Mouse (Mus musculus) hindbrain, embryonic 11.5 days (tissue): ENCODE results near the gene Dhrs1. TPM values are rescaled to one million over a fixed set of nuclear protein-coding genes. Genes with fewer than 3 reads are reported as not detected.

Experiments
- ATAC-seq: fragments of 200-750 bp; cut with Nextera tagmentation; 2 replicates; pipeline ENCODE4 v1.8.0; 2017; ENCODE audit warnings: mild to moderate bottlenecking, moderate TSS enrichment, moderate library complexity; ENCODE audit not compliant: low FRiP score
- DNase-seq: peaks from one replicate; pipeline ENCODE4 v3.0.0-alpha.2; 2015; ENCODE audit warnings: low spot score
- H3K27ac ChIP-seq: fragments of 300-500 bp; sonication (generic); 2 replicates; pipeline ENCODE4 v1.5.1; 2014; ENCODE audit warnings: mild to moderate bottlenecking, low read depth, low read length
- H3K27me3 ChIP-seq: fragments of 300-500 bp; sonication (generic); 2 replicates; pipeline ENCODE4 v1.6.1; 2014; ENCODE audit warnings: mild to moderate bottlenecking, low read length, moderate library complexity, mixed read lengths; ENCODE audit not compliant: control insufficient read depth, insufficient read depth
- H3K36me3 ChIP-seq: fragments of 300-500 bp; sonication (generic); 2 replicates; pipeline ENCODE4 v1.6.1; 2014; ENCODE audit warnings: mild to moderate bottlenecking, low read length, moderate library complexity, mixed read lengths; ENCODE audit not compliant: control insufficient read depth, insufficient read depth
- H3K4me1 ChIP-seq: fragments of 300-500 bp; sonication (generic); replicated peaks from 2 replicates; pipeline ENCODE4 v1.6.1; 2014; ENCODE audit warnings: low read length, mixed read lengths; ENCODE audit not compliant: control insufficient read depth, insufficient read depth
- H3K4me2 ChIP-seq: fragments of 300-500 bp; sonication (generic); replicated peaks from 2 replicates; pipeline ENCODE4 v1.6.1; 2014; ENCODE audit warnings: mild to moderate bottlenecking, low read depth, low read length
- H3K4me3 ChIP-seq: fragments of 300-500 bp; sonication (generic); 2 replicates; pipeline ENCODE4 v1.5.1; 2014; ENCODE audit warnings: low read depth, low read length
- H3K9ac ChIP-seq: fragments of 300-500 bp; sonication (generic); 2 replicates; pipeline ENCODE4 v1.6.1; 2014; ENCODE audit warnings: low read depth, low read length
- H3K9me3 ChIP-seq: fragments of 300-500 bp; sonication (generic); 2 replicates; pipeline ENCODE4 v1.6.1; 2016; ENCODE audit warnings: low read length; ENCODE audit not compliant: control insufficient read depth
- WGBS: fragments of 180-500 bp; shearing (Covaris S2); extraction: QIAGEN DNeasy Blood & Tissue Kit; methylation state at CpG from one replicate; pipeline ENCODE4 v1.1.7; 2014; 5-methylcytosine and 5-hydroxymethylcytosine counted together
- polyA plus RNA-seq: library from polyadenylated mRNA; unstranded; fragments of >200 nt; fragmentation: Nextera tagmentation; extraction: Ambion mirVana; gene quantifications from 2 replicates; pipeline ENCODE4 v1.2.1, GENCODE M21; 2014

Gene Dhrs1
- polyA plus RNA-seq, 1 experiment from 2014 or later, result 68.6 TPM

GRCm38 (mm10) chr14:55713007-55713728 lies 32.3 kb downstream of the Dhrs1 start:
- Histone ChIP-seq H3K27me3 (peaks cover 8% of the 10 kb centered on the region), H3K27ac (no peak overlapping the region), H3K9ac (no peak overlapping the region), H3K4me3 (no peak overlapping the region), H3K4me1 (no peaks in the 10 kb centered on the region), H3K9me3 (no peaks in the 10 kb centered on the region), H3K4me2 (0 out of 2 replicates have a peak overlapping the region, but pooled peaks have one; percentile 7), H3K36me3 (no peaks in the 10 kb centered on the region)
- DNase-seq, result no peak
- WGBS, result 14% methylated on average over 25 of the region's 25 CpGs
- no peak for ATAC-seq

- H3K9ac ChIP-seq, result no peak overlapping the region
- H3K27me3 ChIP-seq, result peaks cover 8% of the 10 kb centered on the region
- DNase-seq, result no peak
- no peaks in the 10 kb centered on the region for H3K36me3 ChIP-seq
- H3K9me3 ChIP-seq, result no peaks in the 10 kb centered on the region
- WGBS, result 69% methylated on average over 7 of the region's 7 CpGs
- H3K4me3 ChIP-seq, result no peak overlapping the region
- H3K4me2 ChIP-seq, result no peak overlapping the region
- H3K4me1 ChIP-seq, result no peaks in the 10 kb centered on the region
- ATAC-seq, result no peak
- H3K27ac ChIP-seq, result no peak overlapping the region
These were observed 33.7 kb downstream of the Dhrs1 start for GRCm38 (mm10) chr14:55711786-55712185.

GRCm38 (mm10) chr14:55709509-55709908 lies 36.0 kb downstream of the Dhrs1 start:
- no peak for ATAC-seq
- Histone ChIP-seq H3K4me2 (no peak overlapping the region), H3K9ac (no peak overlapping the region), H3K4me3 (no peak overlapping the region), H3K36me3 (no peaks in the 10 kb centered on the region), H3K9me3 (no peaks in the 10 kb centered on the region), H3K4me1 (no peaks in the 10 kb centered on the region), H3K27ac (no peak overlapping the region), H3K27me3 (peaks cover 8% of the 10 kb centered on the region)
- DNase-seq, result no peak
- WGBS, result 87% methylated on average over 4 of the region's 4 CpGs

DNA sequence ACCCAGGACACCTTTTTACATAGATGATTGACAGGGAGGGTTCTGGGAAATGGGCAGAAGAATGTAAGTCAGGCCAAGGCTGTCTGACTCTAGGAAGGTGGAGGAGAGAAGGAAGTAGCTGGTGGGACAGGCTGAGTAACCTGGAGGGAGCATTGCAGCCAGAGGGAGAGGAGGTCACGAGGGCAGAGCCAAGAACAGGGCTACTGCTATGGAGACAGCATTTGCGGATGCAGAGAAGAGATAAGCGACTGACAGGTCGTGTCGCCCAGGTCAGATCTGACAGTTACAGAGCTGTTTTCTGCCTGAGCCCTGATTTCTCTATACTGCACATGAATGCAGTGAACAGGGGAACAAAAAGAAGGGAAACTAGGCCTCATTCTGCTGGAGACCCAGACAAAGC lies 38.1 kb downstream of the Dhrs1 start:
- Histone ChIP-seq H3K4me1 (no peaks in the 10 kb centered on the region), H3K9me3 (no peaks in the 10 kb centered on the region), H3K27ac (no peak overlapping the region), H3K27me3 (peaks cover 2% of the 10 kb centered on the region; the same call in 1 of the 2 replicates), H3K4me2 (no peak overlapping the region), H3K4me3 (no peak overlapping the region), H3K36me3 (no peaks in the 10 kb centered on the region), H3K9ac (no peak overlapping the region)
- DNase-seq, result no peak
- WGBS, result 87% methylated on average over 5 of the region's 5 CpGs
- no peak for ATAC-seq

DNA sequence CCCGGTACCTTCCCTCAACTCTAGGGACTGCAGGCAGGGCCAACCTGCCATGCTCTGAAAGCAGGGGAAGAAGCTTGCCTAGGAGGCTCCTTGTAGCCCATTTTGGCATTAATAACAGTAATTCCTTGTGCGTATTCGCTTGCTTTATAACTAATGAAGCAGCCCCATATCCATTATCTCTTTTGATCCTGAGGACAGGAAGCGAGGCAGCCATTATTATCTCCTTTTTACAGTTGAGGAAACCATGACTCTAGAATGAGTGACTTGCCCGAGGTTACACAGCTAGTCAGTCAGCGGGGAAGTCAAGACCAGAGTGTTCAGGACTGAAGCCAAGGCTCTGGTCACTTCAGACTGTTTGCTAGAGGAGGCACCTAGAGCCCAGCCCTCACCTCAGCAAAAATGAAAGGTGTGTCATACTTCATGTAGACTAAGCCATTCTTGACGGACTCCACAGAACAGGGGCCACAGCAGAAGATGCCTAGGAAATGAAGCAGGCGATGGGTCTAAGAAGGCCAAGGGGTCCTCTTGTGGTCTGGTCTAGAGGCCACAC lies 39.4 kb downstream of the Dhrs1 start:
- peaks cover 2% of the 10 kb centered on the region; the same call in 1 of the 2 replicates for H3K27me3 ChIP-seq
- no peaks in the 10 kb centered on the region for H3K36me3 ChIP-seq
- no peaks in the 10 kb centered on the region for H3K4me1 ChIP-seq
- H3K4me2 ChIP-seq, result no peak overlapping the region
- no peak overlapping the region for H3K9ac ChIP-seq
- H3K4me3 ChIP-seq, result no peak overlapping the region
- 91% methylated on average over 8 of the region's 8 CpGs for WGBS
- H3K9me3 ChIP-seq, result no peaks in the 10 kb centered on the region
- DNase-seq (no peak), ATAC-seq (no peak)
- no peak overlapping the region for H3K27ac ChIP-seq

DNA sequence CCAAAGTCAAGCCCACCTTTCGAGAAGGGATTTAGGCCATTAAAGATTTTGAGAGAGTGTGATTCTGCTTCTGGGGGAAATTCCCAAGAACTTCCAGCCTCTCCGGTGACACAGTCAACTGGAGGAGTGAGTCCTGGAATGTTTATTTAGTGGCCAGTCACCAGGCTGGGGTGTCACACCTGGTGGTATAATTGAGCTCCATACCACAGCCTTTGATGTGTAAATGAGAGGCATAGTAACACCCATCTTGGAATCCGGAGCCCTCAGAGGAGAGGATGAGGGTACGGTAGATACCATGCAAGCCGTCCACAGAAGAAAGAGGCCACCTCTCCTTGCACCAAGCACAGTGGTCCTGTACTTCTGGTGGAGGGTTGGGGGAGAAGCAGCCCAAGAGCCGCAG lies 42.7 kb downstream of the Dhrs1 start:
- ATAC-seq, result no peak
- Histone ChIP-seq H3K4me1 (no peaks in the 10 kb centered on the region), H3K36me3 (no peaks in the 10 kb centered on the region), H3K4me2 (no peak overlapping the region), H3K27ac (no peak overlapping the region), H3K9ac (no peak overlapping the region), H3K27me3 (no peaks in the 10 kb centered on the region), H3K4me3 (no peak overlapping the region), H3K9me3 (no peaks in the 10 kb centered on the region)
- WGBS, result 69% methylated on average over 6 of the region's 6 CpGs
- DNase-seq, result no peak

- H3K9me3 ChIP-seq, result no peaks in the 10 kb centered on the region
- no peaks in the 10 kb centered on the region for H3K27me3 ChIP-seq
- H3K27ac ChIP-seq, result no peak overlapping the region
- 74% methylated on average over 9 of the region's 9 CpGs for WGBS
- no peaks in the 10 kb centered on the region for H3K4me1 ChIP-seq
- H3K36me3 ChIP-seq, result no peaks in the 10 kb centered on the region
- no peak for ATAC-seq
- no peak for DNase-seq
- no peak overlapping the region for H3K4me2 ChIP-seq
- H3K9ac ChIP-seq, result no peak overlapping the region
- H3K4me3 ChIP-seq, result no peak overlapping the region
These were observed 44.4 kb downstream of the Dhrs1 start for GRCm38 (mm10) chr14:55701131-55701530.

DNA sequence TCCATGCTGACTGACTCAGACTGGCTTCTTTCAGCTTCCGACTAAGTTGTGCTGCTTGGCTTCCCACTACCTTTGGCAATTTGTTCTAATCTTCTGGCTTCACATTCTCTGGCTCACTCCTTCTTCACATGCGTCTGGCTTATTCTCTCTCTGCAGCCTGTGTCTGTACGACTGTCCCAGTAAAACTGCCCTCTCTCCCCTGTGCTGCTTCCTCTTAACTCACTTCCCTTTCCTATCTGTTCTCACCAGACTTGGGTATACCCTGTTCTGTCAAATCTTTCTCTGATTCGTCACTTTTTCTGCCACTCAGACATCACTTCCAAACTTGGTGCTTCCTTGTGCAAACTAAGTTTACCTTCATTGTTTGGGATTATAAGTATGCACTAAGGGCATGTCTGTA lies 48.3 kb downstream of the Dhrs1 start:
- Histone ChIP-seq H3K36me3 (no peaks in the 10 kb centered on the region), H3K4me2 (no peak overlapping the region), H3K4me3 (no peak overlapping the region), H3K9ac (no peak overlapping the region), H3K9me3 (no peaks in the 10 kb centered on the region), H3K4me1 (no peaks in the 10 kb centered on the region), H3K27ac (no peak overlapping the region), H3K27me3 (no peaks in the 10 kb centered on the region)
- no peak for DNase-seq
- 87% methylated on average over 4 of the region's 4 CpGs for WGBS
- no peak for ATAC-seq

DNA sequence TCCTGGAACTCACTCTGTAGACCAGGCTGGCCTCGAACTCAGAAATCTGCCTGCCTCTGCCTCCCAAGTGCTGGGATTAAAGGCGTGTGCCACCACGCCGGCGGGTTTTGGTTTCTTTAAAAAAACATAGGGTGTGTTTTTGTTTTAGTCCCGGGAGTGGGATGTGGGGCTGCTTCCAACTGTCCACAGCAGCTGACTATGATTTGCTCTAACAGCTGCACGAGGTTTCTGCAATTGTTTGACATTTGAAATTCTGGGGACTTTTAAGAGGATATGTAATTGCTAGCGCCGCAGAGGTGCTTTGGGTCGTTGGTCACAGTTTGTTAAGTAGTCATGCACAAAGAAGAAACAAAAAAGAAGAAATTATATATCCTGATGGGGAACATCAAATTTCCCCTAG lies 56.1 kb downstream of the Dhrs1 start:
- Histone ChIP-seq H3K27me3 (no peaks in the 10 kb centered on the region), H3K27ac (no peak overlapping the region), H3K9ac (no peak overlapping the region), H3K4me3 (no peak overlapping the region), H3K4me2 (no peak overlapping the region), H3K9me3 (no peaks in the 10 kb centered on the region), H3K36me3 (no peaks in the 10 kb centered on the region), H3K4me1 (no peaks in the 10 kb centered on the region)
- DNase-seq (no peak), ATAC-seq (no peak)
- 81% methylated on average over 10 of the region's 10 CpGs for WGBS
